Mouse (Mus musculus): ENCODE data around the gene Adcy1. TPM values are rescaled to one million over a fixed set of nuclear protein-coding genes. Genes with fewer than 3 reads are reported as not detected.

Gene Adcy1
- polyA plus RNA-seq, 1 experiment from 2014 or later: 1.2 TPM

- H3K4me2 ChIP-seq (ENCODE audit: low read length): no peak overlapping the region
- H3K4me3 ChIP-seq (ENCODE audit: control insufficient read depth in 1 of 2, insufficient read depth in 1 of 2, low read depth in 1 of 2, low read length in 2 of 2): no peak overlapping the region
- no peak for ATAC-seq (ENCODE audit: insufficient number of reproducible peaks, insufficient read depth, low FRiP score, low read depth)
- H3K4me1 ChIP-seq (ENCODE audit: control insufficient read depth in 2 of 2, insufficient read depth in 2 of 2, low read length in 2 of 2): peaks cover 0 to 2% of the 10 kb centered on the region in 2 experiments; a peak in 1 of 4 replicates
- H3K27ac ChIP-seq (replicated peaks in 1 of 2; ENCODE audit: control insufficient read depth in 1 of 2, insufficient read depth in 1 of 2, low read depth in 2 of 2, low read length in 2 of 2): no peak overlapping the region
- H3K9me3 ChIP-seq (ENCODE audit: control insufficient read depth, low read length): no peaks in the 10 kb centered on the region
- no peaks in the 10 kb centered on the region for H3K27me3 ChIP-seq (ENCODE audit: control insufficient read depth, insufficient read depth, low read length)
- no peak overlapping the region for H3K9ac ChIP-seq (ENCODE audit: low read length)
- 81% methylated on average over 9 of the region's 9 CpGs for WGBS
- no peaks in the 10 kb centered on the region for H3K36me3 ChIP-seq (ENCODE audit: control insufficient read depth, insufficient read depth, low read length)
Measured at GRCm38 (mm10) chr11:7203846-7204245, 140.6 kb downstream of the Adcy1 start.

GRCm38 (mm10) chr11:7210343-7210742 is 147.1 kb downstream of the Adcy1 start:
- WGBS: 19% methylated on average over 6 of the region's 6 CpGs
- H3K27ac ChIP-seq (replicated peaks in 1 of 2; ENCODE audit: control insufficient read depth in 1 of 2, insufficient read depth in 1 of 2, low read depth in 2 of 2, low read length in 2 of 2): no peak overlapping the region
- H3K4me3 ChIP-seq (ENCODE audit: control insufficient read depth in 1 of 2, insufficient read depth in 1 of 2, low read depth in 1 of 2, low read length in 2 of 2): no peak overlapping the region
- ATAC-seq (ENCODE audit: insufficient number of reproducible peaks, insufficient read depth, low FRiP score, low read depth): no peak
- no peak overlapping the region for H3K4me2 ChIP-seq (ENCODE audit: low read length)
- no peaks in the 10 kb centered on the region for H3K36me3 ChIP-seq (ENCODE audit: control insufficient read depth, insufficient read depth, low read length)
- H3K9ac ChIP-seq (ENCODE audit: low read length): no peak overlapping the region
- no peaks in the 10 kb centered on the region for H3K9me3 ChIP-seq (ENCODE audit: control insufficient read depth, low read length)
- H3K4me1 ChIP-seq (ENCODE audit: control insufficient read depth in 2 of 2, insufficient read depth in 2 of 2, low read length in 2 of 2): peaks cover 5 to 23% of the 10 kb centered on the region in 2 experiments; a peak in 3 of 4 replicates
- H3K27me3 ChIP-seq (ENCODE audit: control insufficient read depth, insufficient read depth, low read length): peaks cover 41% of the 10 kb centered on the region

GRCm38 (mm10) chr11:7211211-7211610 is 147.9 kb downstream of the Adcy1 start:
- H3K4me2 ChIP-seq (ENCODE audit: low read length): peak overlapping the region; percentile 25
- peaks cover 41% of the 10 kb centered on the region for H3K27me3 ChIP-seq (ENCODE audit: control insufficient read depth, insufficient read depth, low read length)
- no peak overlapping the region for H3K27ac ChIP-seq (replicated peaks in 1 of 2; ENCODE audit: control insufficient read depth in 1 of 2, insufficient read depth in 1 of 2, low read depth in 2 of 2, low read length in 2 of 2)
- ATAC-seq (ENCODE audit: insufficient number of reproducible peaks, insufficient read depth, low FRiP score, low read depth): no peak
- 22% methylated on average over 9 of the region's 9 CpGs for WGBS
- no peaks in the 10 kb centered on the region for H3K9me3 ChIP-seq (ENCODE audit: control insufficient read depth, low read length)
- no peak overlapping the region for H3K9ac ChIP-seq (ENCODE audit: low read length)
- H3K4me3 ChIP-seq (ENCODE audit: control insufficient read depth in 1 of 2, insufficient read depth in 1 of 2, low read depth in 1 of 2, low read length in 2 of 2): no peak overlapping the region
- H3K36me3 ChIP-seq (ENCODE audit: control insufficient read depth, insufficient read depth, low read length): no peaks in the 10 kb centered on the region
- H3K4me1 ChIP-seq (ENCODE audit: control insufficient read depth in 2 of 2, insufficient read depth in 2 of 2, low read length in 2 of 2): peaks cover 5 to 23% of the 10 kb centered on the region in 2 experiments; a peak in 3 of 4 replicates

GRCm38 (mm10) chr11:7212126-7212798 is 149.0 kb downstream of the Adcy1 start:
- Histone ChIP-seq H3K4me2 (ENCODE audit: low read length) (peak overlapping the region; percentile 97), H3K4me3 (ENCODE audit: control insufficient read depth in 1 of 2, insufficient read depth in 1 of 2, low read depth in 1 of 2, low read length in 2 of 2) (peak overlapping the region; percentile 65 to 68; a peak in 3 of 4 replicates), H3K4me1 (ENCODE audit: control insufficient read depth in 2 of 2, insufficient read depth in 2 of 2, low read length in 2 of 2) (peaks cover 5 to 23% of the 10 kb centered on the region in 2 experiments; a peak in 3 of 4 replicates), H3K9me3 (ENCODE audit: control insufficient read depth, low read length) (no peaks in the 10 kb centered on the region), H3K9ac (ENCODE audit: low read length) (peak overlapping the region; percentile 30; the same call in 1 of the 2 replicates), H3K36me3 (ENCODE audit: control insufficient read depth, insufficient read depth, low read length) (no peaks in the 10 kb centered on the region), H3K27me3 (ENCODE audit: control insufficient read depth, insufficient read depth, low read length) (peaks cover 41% of the 10 kb centered on the region), H3K27ac (replicated peaks in 1 of 2; ENCODE audit: control insufficient read depth in 1 of 2, insufficient read depth in 1 of 2, low read depth in 2 of 2, low read length in 2 of 2) (no peak overlapping the region)
- WGBS: 18% methylated on average over 17 of the region's 17 CpGs
- ATAC-seq (ENCODE audit: insufficient number of reproducible peaks, insufficient read depth, low FRiP score, low read depth): no peak

- Histone ChIP-seq H3K4me3 (ENCODE audit: control insufficient read depth in 1 of 2, insufficient read depth in 1 of 2, low read depth in 1 of 2, low read length in 2 of 2) (peak overlapping the region; percentile 65 to 68), H3K4me1 (ENCODE audit: control insufficient read depth in 2 of 2, insufficient read depth in 2 of 2, low read length in 2 of 2) (peaks cover 5 to 23% of the 10 kb centered on the region in 2 experiments; a peak in 3 of 4 replicates), H3K36me3 (ENCODE audit: control insufficient read depth, insufficient read depth, low read length) (no peaks in the 10 kb centered on the region), H3K9ac (ENCODE audit: low read length) (peak overlapping the region; percentile 65), H3K27me3 (ENCODE audit: control insufficient read depth, insufficient read depth, low read length) (peaks cover 41% of the 10 kb centered on the region), H3K27ac (replicated peaks in 1 of 2; ENCODE audit: control insufficient read depth in 1 of 2, insufficient read depth in 1 of 2, low read depth in 2 of 2, low read length in 2 of 2) (no peak overlapping the region), H3K9me3 (ENCODE audit: control insufficient read depth, low read length) (no peaks in the 10 kb centered on the region), H3K4me2 (ENCODE audit: low read length) (peak overlapping the region; percentile 97)
- WGBS: 2% methylated on average over 19 of the region's 19 CpGs
- no peak for ATAC-seq (ENCODE audit: insufficient number of reproducible peaks, insufficient read depth, low FRiP score, low read depth)
Measured at GRCm38 (mm10) chr11:7213161-7213500, 149.8 kb downstream of the Adcy1 start.

GRCm38 (mm10) chr11:7213501-7214341 is 150.4 kb downstream of the Adcy1 start, which contains the start of gene Igfbp3:
Gene Igfbp3 (minus strand): TSS chr11:7213923.
- Histone ChIP-seq H3K4me3 (ENCODE audit: control insufficient read depth in 1 of 2, insufficient read depth in 1 of 2, low read depth in 1 of 2, low read length in 2 of 2) (peak within 1 kb of the TSS; percentile 65 to 68), H3K36me3 (ENCODE audit: control insufficient read depth, insufficient read depth, low read length) (no peaks in the 10 kb centered on the region), H3K27me3 (ENCODE audit: control insufficient read depth, insufficient read depth, low read length) (peaks cover 41% of the 10 kb centered on the region), H3K9ac (ENCODE audit: low read length) (peak within 1 kb of the TSS; percentile 65), H3K4me1 (ENCODE audit: control insufficient read depth in 2 of 2, insufficient read depth in 2 of 2, low read length in 2 of 2) (peaks cover 5 to 23% of the 10 kb centered on the region in 2 experiments; a peak in 3 of 4 replicates), H3K9me3 (ENCODE audit: control insufficient read depth, low read length) (no peaks in the 10 kb centered on the region), H3K4me2 (ENCODE audit: low read length) (peak within 1 kb of the TSS; percentile 97), H3K27ac (replicated peaks in 1 of 2; ENCODE audit: control insufficient read depth in 1 of 2, insufficient read depth in 1 of 2, low read depth in 2 of 2, low read length in 2 of 2) (no peak within 1 kb of the TSS)
- WGBS: under 1% methylated on average over 97 of the region's 104 CpGs
- ATAC-seq (ENCODE audit: insufficient number of reproducible peaks, insufficient read depth, low FRiP score, low read depth): peak; percentile 63

GRCm38 (mm10) chr11:7214342-7214660 is 151.0 kb downstream of the Adcy1 start:
- Histone ChIP-seq H3K4me1 (ENCODE audit: control insufficient read depth in 2 of 2, insufficient read depth in 2 of 2, low read length in 2 of 2) (peaks cover 5 to 23% of the 10 kb centered on the region in 2 experiments; a peak in 3 of 4 replicates), H3K9ac (ENCODE audit: low read length) (no peak overlapping the region), H3K4me2 (ENCODE audit: low read length) (peak overlapping the region; percentile 97), H3K27ac (replicated peaks in 1 of 2; ENCODE audit: control insufficient read depth in 1 of 2, insufficient read depth in 1 of 2, low read depth in 2 of 2, low read length in 2 of 2) (no peak overlapping the region), H3K4me3 (ENCODE audit: control insufficient read depth in 1 of 2, insufficient read depth in 1 of 2, low read depth in 1 of 2, low read length in 2 of 2) (peak overlapping the region; percentile 65 to 68), H3K36me3 (ENCODE audit: control insufficient read depth, insufficient read depth, low read length) (no peaks in the 10 kb centered on the region), H3K27me3 (ENCODE audit: control insufficient read depth, insufficient read depth, low read length) (peaks cover 41% of the 10 kb centered on the region), H3K9me3 (ENCODE audit: control insufficient read depth, low read length) (no peaks in the 10 kb centered on the region)
- 1% methylated on average over 12 of the region's 12 CpGs for WGBS
- no peak for ATAC-seq (ENCODE audit: insufficient number of reproducible peaks, insufficient read depth, low FRiP score, low read depth)

Data from heart, embryonic 14.5 days (tissue).